Mouse (Mus musculus) embryonic facial prominence, embryonic 11.5 days (tissue): ENCODE data around the gene Capn1. TPM values are rescaled to one million over a fixed set of nuclear protein-coding genes. Genes with fewer than 3 reads are reported as not detected.
"Not testable (repeated sequence)": the region's sequence is repeated elsewhere in the genome, so short reads cannot be mapped to it uniquely, and the experiment has no call there.

Experiments
- ATAC-seq: fragments of 200-750 bp; cut with Nextera tagmentation; replicated peaks from 2 replicates; pipeline ENCODE4 v1.8.0; 2017; ENCODE audit warnings: low read depth; ENCODE audit not compliant: insufficient number of reproducible peaks, low FRiP score, low TSS enrichment
- DNase-seq: peaks from one replicate; pipeline ENCODE4 v3.0.0-alpha.2; 2015; ENCODE audit warnings: low spot score
- H3K27ac ChIP-seq: fragments of 300-500 bp; sonication (generic); replicated peaks from 2 replicates; pipeline ENCODE4 v1.5.1; 2014; ENCODE audit warnings: mild to moderate bottlenecking, low read depth, low read length, control low read depth
- H3K27me3 ChIP-seq: fragments of 300-500 bp; sonication (generic); 2 replicates; pipeline ENCODE4 v1.6.1; 2014; ENCODE audit warnings: mild to moderate bottlenecking, low read length, moderate library complexity, mixed read lengths; ENCODE audit not compliant: control insufficient read depth, insufficient read depth
- H3K36me3 ChIP-seq: fragments of 300-500 bp; sonication (generic); replicated peaks from 2 replicates; pipeline ENCODE4 v1.6.1; 2014; ENCODE audit warnings: low read depth, mild to moderate bottlenecking, low read length, moderate library complexity, mixed read lengths; ENCODE audit not compliant: control insufficient read depth, insufficient read depth
- H3K4me1 ChIP-seq: fragments of 300-500 bp; sonication (generic); 2 replicates; pipeline ENCODE4 v1.6.1; 2014; ENCODE audit warnings: low read length, mixed read lengths; ENCODE audit not compliant: control insufficient read depth, insufficient read depth
- H3K4me2 ChIP-seq: fragments of 300-500 bp; sonication (generic); 2 replicates; pipeline ENCODE4 v1.6.1; 2014; ENCODE audit warnings: low read depth, mild to moderate bottlenecking, control low read depth, low read length, moderate library complexity
- H3K4me3 ChIP-seq: fragments of 300-500 bp; sonication (generic); 2 replicates; pipeline ENCODE4 v1.5.1; 2014; ENCODE audit warnings: low read depth, low read length, control low read depth
- H3K9ac ChIP-seq: fragments of 300-500 bp; sonication (generic); replicated peaks from 2 replicates; pipeline ENCODE4 v1.6.1; 2014; ENCODE audit warnings: mild to moderate bottlenecking, control low read depth, low read length
- H3K9me3 ChIP-seq: fragments of 300-500 bp; sonication (generic); replicated peaks from 2 replicates; pipeline ENCODE4 v1.6.1; 2016; ENCODE audit warnings: mild to moderate bottlenecking, low read length, inconsistent platforms, mixed read lengths; ENCODE audit not compliant: control insufficient read depth
- WGBS: fragments of 180-500 bp; shearing (Covaris S2); extraction: QIAGEN DNeasy Blood & Tissue Kit; methylation state at CpG from one replicate; pipeline ENCODE4 v1.1.7; 2014; 5-methylcytosine and 5-hydroxymethylcytosine counted together
- polyA plus RNA-seq: library from polyadenylated mRNA; unstranded; fragments of >200 nt; fragmentation: Nextera tagmentation; extraction: Ambion mirVana; gene quantifications from 2 replicates; pipeline ENCODE4 v1.2.1, GENCODE M21; 2014

The Capn1 gene
- polyA plus RNA-seq, 1 experiment from 2014 or later = 4.5 TPM

GRCm38 (mm10) chr19:6046294-6047153 is 30.8 kb upstream of the Capn1 start, which contains the start of gene Syvn1:
Syvn1 (plus strand) TSS chr19:6046576.
- Histone ChIP-seq H3K4me2 (peak within 1 kb of the TSS; percentile 93), H3K9me3 (no peaks in the 10 kb centered on the region), H3K36me3 (peaks cover 17% of the 10 kb centered on the region), H3K27ac (peak within 1 kb of the TSS; percentile 99), H3K9ac (peak within 1 kb of the TSS; percentile 92), H3K4me1 (peaks cover 4% of the 10 kb centered on the region; the same call in 1 of the 2 replicates), H3K4me3 (peak within 1 kb of the TSS; percentile 93), H3K27me3 (no peaks in the 10 kb centered on the region)
- peak; percentile 95 for DNase-seq
- ATAC-seq = peak; percentile 91
- under 1% methylated on average over 65 of the region's 65 CpGs for WGBS

- ATAC-seq (peak; percentile 37), DNase-seq (no peak)
- H3K9me3 ChIP-seq = no peaks in the 10 kb centered on the region
- H3K27me3 ChIP-seq = no peaks in the 10 kb centered on the region
- peaks cover 4% of the 10 kb centered on the region; the same call in 1 of the 2 replicates for H3K4me1 ChIP-seq
- H3K9ac ChIP-seq = peak overlapping the region; percentile 92
- peak overlapping the region; percentile 50 for H3K4me2 ChIP-seq
- WGBS = 18% methylated on average over 20 of the region's 20 CpGs
- H3K27ac ChIP-seq = peak overlapping the region; percentile 72
- peaks cover 14% of the 10 kb centered on the region for H3K36me3 ChIP-seq
- H3K4me3 ChIP-seq = peak overlapping the region; percentile 93
Measured at GRCm38 (mm10) chr19:6045366-6046293, 29.9 kb upstream of the Capn1 start.

- not testable (repeated sequence) for H3K9me3 ChIP-seq, H3K4me2 ChIP-seq, ATAC-seq, H3K27me3 ChIP-seq, H3K4me3 ChIP-seq, H3K4me1 ChIP-seq, H3K36me3 ChIP-seq, H3K27ac ChIP-seq, H3K9ac ChIP-seq
- peak; percentile 47 for DNase-seq
- 71% methylated on average over 4 of the region's 4 CpGs for WGBS
Measured at GRCm38 (mm10) chr19:6044102-6044501, 28.4 kb upstream of the Capn1 start.

- no peak overlapping the region for H3K4me3 ChIP-seq
- 83% methylated on average over 9 of the region's 9 CpGs for WGBS
- no peaks in the 10 kb centered on the region for H3K4me1 ChIP-seq
- no peak overlapping the region for H3K27ac ChIP-seq
- DNase-seq (no peak), ATAC-seq (no peak)
- no peaks in the 10 kb centered on the region for H3K27me3 ChIP-seq
- H3K36me3 ChIP-seq = no peaks in the 10 kb centered on the region
- H3K4me2 ChIP-seq = no peak overlapping the region
- H3K9me3 ChIP-seq = no peaks in the 10 kb centered on the region
- no peak overlapping the region for H3K9ac ChIP-seq
Measured at GRCm38 (mm10) chr19:6042293-6042692, 26.6 kb upstream of the Capn1 start.

- Histone ChIP-seq H3K4me2 (no peak overlapping the region), H3K9ac (no peak overlapping the region), H3K36me3 (no peaks in the 10 kb centered on the region), H3K27me3 (no peaks in the 10 kb centered on the region), H3K9me3 (no peaks in the 10 kb centered on the region), H3K4me3 (no peak overlapping the region), H3K4me1 (no peaks in the 10 kb centered on the region), H3K27ac (no peak overlapping the region)
- no peak for DNase-seq
- no peak for ATAC-seq
Measured at GRCm38 (mm10) chr19:6040002-6040401, 24.3 kb upstream of the Capn1 start.

GRCm38 (mm10) chr19:6038326-6038725 is 22.6 kb upstream of the Capn1 start:
- Histone ChIP-seq H3K9ac (no peak overlapping the region), H3K4me3 (no peak overlapping the region)

GRCm38 (mm10) chr19:6037695-6038094 is 22.0 kb upstream of the Capn1 start:
- Histone ChIP-seq H3K27me3 (no peaks in the 10 kb centered on the region), H3K36me3 (no peaks in the 10 kb centered on the region), H3K4me3 (no peak overlapping the region), H3K9ac (no peak overlapping the region), H3K4me2 (no peak overlapping the region), H3K9me3 (no peaks in the 10 kb centered on the region), H3K27ac (no peak overlapping the region), H3K4me1 (no peaks in the 10 kb centered on the region)
- ATAC-seq (no peak), DNase-seq (no peak)

More at GRCm38 (mm10) chr19:6038326-6038725, 22.6 kb upstream of the Capn1 start:
- Histone ChIP-seq H3K4me2 (no peak overlapping the region), H3K27ac (no peak overlapping the region), H3K27me3 (no peaks in the 10 kb centered on the region), H3K9me3 (no peaks in the 10 kb centered on the region), H3K4me1 (no peaks in the 10 kb centered on the region), H3K36me3 (no peaks in the 10 kb centered on the region)
- ATAC-seq = no peak
- no peak for DNase-seq
- 85% methylated on average over 7 of the region's 7 CpGs for WGBS
